Mouse (Mus musculus) lung, embryonic 16.5 days (tissue): ENCODE measurements around the gene Ccdc8. TPM values are rescaled to one million over a fixed set of nuclear protein-coding genes. Genes with fewer than 3 reads are reported as not detected.

Source experiments
- ATAC-seq: fragments of 200-750 bp; cut with Nextera tagmentation; 2 replicates; pipeline ENCODE4 v1.8.0; 2017; ENCODE audit warnings: low read depth, mild to moderate bottlenecking, moderate library complexity
- H3K27ac ChIP-seq: fragments of 300-500 bp; sonication (generic); 2 replicates; pipeline ENCODE4 v1.5.1; 2014; ENCODE audit warnings: mild to moderate bottlenecking, control low read depth, low read length
- H3K27me3 ChIP-seq: fragments of 300-500 bp; sonication (generic); 2 replicates; pipeline ENCODE4 v1.6.1; 2014; ENCODE audit warnings: low read depth, low read length, mixed read lengths; ENCODE audit not compliant: control insufficient read depth, insufficient read depth
- H3K36me3 ChIP-seq: fragments of 300-500 bp; sonication (generic); 2 replicates; pipeline ENCODE4 v1.6.1; 2014; ENCODE audit warnings: low read length; ENCODE audit not compliant: control insufficient read depth, insufficient read depth
- H3K4me1 ChIP-seq: fragments of 300-500 bp; sonication (generic); replicated peaks from 2 replicates; pipeline ENCODE4 v1.6.1; 2014; ENCODE audit warnings: low read length, mixed read lengths; ENCODE audit not compliant: control insufficient read depth, insufficient read depth
- H3K4me2 ChIP-seq: fragments of 300-500 bp; sonication (generic); 2 replicates; pipeline ENCODE4 v1.6.1; 2014; ENCODE audit warnings: low read depth, low read length, control low read depth
- H3K4me3 ChIP-seq: fragments of 300-500 bp; sonication (generic); 2 replicates; pipeline ENCODE4 v1.5.1; 2014; ENCODE audit warnings: mild to moderate bottlenecking, low read length, control low read depth
- H3K9ac ChIP-seq: fragments of 300-500 bp; sonication (generic); 2 replicates; pipeline ENCODE4 v1.6.1; 2014; ENCODE audit warnings: low read length, control low read depth
- H3K9me3 ChIP-seq: fragments of 300-500 bp; sonication (generic); 2 replicates; pipeline ENCODE4 v1.6.1; 2016; ENCODE audit warnings: low read length; ENCODE audit not compliant: control insufficient read depth
- WGBS: fragments of 180-500 bp; shearing (Covaris S2); extraction: QIAGEN DNeasy Blood & Tissue Kit; methylation state at CpG from one replicate; pipeline ENCODE4 v1.1.7; 2014; 5-methylcytosine and 5-hydroxymethylcytosine counted together
- polyA plus RNA-seq: library from polyadenylated mRNA; unstranded; fragments of >200 nt; fragmentation: Nextera tagmentation; extraction: Ambion mirVana; gene quantifications from 2 replicates; pipeline ENCODE4 v1.2.1, GENCODE M21; 2015

The Ccdc8 gene
- polyA plus RNA-seq, 1 experiment from 2014 or later = 43.8 TPM

GRCm38 (mm10) chr7:17017036-17017435 lies 24.5 kb downstream of the Ccdc8 start:
- peak overlapping the region; percentile 53; the same call in 1 of the 2 replicates for H3K27ac ChIP-seq
- ATAC-seq = peak; percentile 94

GRCm38 (mm10) chr7:17017921-17018320 lies 25.4 kb downstream of the Ccdc8 start:
- ATAC-seq = no peak
- WGBS = 79% methylated on average over 2 of the region's 2 CpGs
- Histone ChIP-seq H3K36me3 (peaks cover 56% of the 10 kb centered on the region), H3K4me1 (peaks cover 5% of the 10 kb centered on the region; the same call in 1 of the 2 replicates), H3K27ac (peak overlapping the region; percentile 53; the same call in 1 of the 2 replicates), H3K4me2 (no peak overlapping the region), H3K27me3 (no peaks in the 10 kb centered on the region), H3K9ac (no peak overlapping the region), H3K4me3 (no peak overlapping the region), H3K9me3 (no peaks in the 10 kb centered on the region)

More at GRCm38 (mm10) chr7:17017036-17017435, 24.5 kb downstream of the Ccdc8 start:
- Histone ChIP-seq H3K27me3 (no peaks in the 10 kb centered on the region), H3K9ac (no peak overlapping the region), H3K4me1 (peaks cover 5% of the 10 kb centered on the region; the same call in 1 of the 2 replicates), H3K4me2 (no peak overlapping the region), H3K9me3 (no peaks in the 10 kb centered on the region), H3K36me3 (peaks cover 61% of the 10 kb centered on the region), H3K4me3 (no peak overlapping the region)
- WGBS = 35% methylated on average over 1 of the region's 1 CpGs

GRCm38 (mm10) chr7:17019426-17020166 lies 27.1 kb downstream of the Ccdc8 start:
- Histone ChIP-seq H3K4me1 (peaks cover 21% of the 10 kb centered on the region), H3K4me2 (no peak overlapping the region), H3K4me3 (no peak overlapping the region), H3K27ac (no peak overlapping the region), H3K36me3 (peaks cover 42% of the 10 kb centered on the region), H3K9me3 (no peaks in the 10 kb centered on the region), H3K9ac (no peak overlapping the region), H3K27me3 (no peaks in the 10 kb centered on the region)
- ATAC-seq = no peak
- WGBS = 76% methylated on average over 7 of the region's 7 CpGs

GRCm38 (mm10) chr7:17022176-17022575 lies 29.7 kb downstream of the Ccdc8 start:
- Histone ChIP-seq H3K4me1 (peaks cover 45% of the 10 kb centered on the region), H3K4me2 (no peak overlapping the region), H3K9ac (no peak overlapping the region), H3K27ac (no peak overlapping the region), H3K9me3 (no peaks in the 10 kb centered on the region), H3K36me3 (peaks cover 28% of the 10 kb centered on the region), H3K4me3 (no peak overlapping the region), H3K27me3 (no peaks in the 10 kb centered on the region)
- no peak for ATAC-seq
- 92% methylated on average over 15 of the region's 15 CpGs for WGBS

- ATAC-seq = no peak
- Histone ChIP-seq H3K9me3 (no peaks in the 10 kb centered on the region), H3K27ac (peak overlapping the region; percentile 89), H3K9ac (peak overlapping the region; percentile 36; the same call in 1 of the 2 replicates), H3K4me2 (peak overlapping the region; percentile 8), H3K27me3 (no peaks in the 10 kb centered on the region), H3K4me1 (peaks cover 42% of the 10 kb centered on the region), H3K36me3 (peaks cover 28% of the 10 kb centered on the region), H3K4me3 (no peak overlapping the region)
- WGBS = 60% methylated on average over 4 of the region's 4 CpGs
These were observed 31.2 kb downstream of the Ccdc8 start for GRCm38 (mm10) chr7:17023701-17024100.

GRCm38 (mm10) chr7:17024141-17024540 lies 31.6 kb downstream of the Ccdc8 start:
- peak; percentile 24; the same call in 1 of the 2 replicates for ATAC-seq
- WGBS = 68% methylated on average over 6 of the region's 6 CpGs
- Histone ChIP-seq H3K4me1 (peaks cover 42% of the 10 kb centered on the region), H3K9me3 (no peaks in the 10 kb centered on the region), H3K4me2 (peak overlapping the region; percentile 8), H3K4me3 (no peak overlapping the region; the same call in 1 of the 2 replicates), H3K36me3 (peaks cover 25% of the 10 kb centered on the region), H3K9ac (peak overlapping the region; percentile 46), H3K27ac (peak overlapping the region; percentile 89), H3K27me3 (no peaks in the 10 kb centered on the region)

- Histone ChIP-seq H3K4me1 (peaks cover 42% of the 10 kb centered on the region), H3K27ac (peak overlapping the region; percentile 89), H3K27me3 (no peaks in the 10 kb centered on the region), H3K9ac (peak overlapping the region; percentile 46), H3K4me2 (peak overlapping the region; percentile 25), H3K36me3 (peaks cover 21% of the 10 kb centered on the region), H3K4me3 (peak overlapping the region; percentile 5; the same call in 1 of the 2 replicates), H3K9me3 (no peaks in the 10 kb centered on the region)
- no peak for ATAC-seq
- WGBS = 57% methylated on average over 10 of the region's 10 CpGs
These were observed 32.5 kb downstream of the Ccdc8 start for GRCm38 (mm10) chr7:17024814-17025504.

- H3K4me3 ChIP-seq = no peak overlapping the region
- ATAC-seq = no peak
- no peaks in the 10 kb centered on the region for H3K27me3 ChIP-seq
- WGBS = 54% methylated on average over 4 of the region's 4 CpGs
- peak overlapping the region; percentile 25 for H3K4me2 ChIP-seq
- H3K36me3 ChIP-seq = peaks cover 19% of the 10 kb centered on the region
- H3K9ac ChIP-seq = peak overlapping the region; percentile 46
- peaks cover 42% of the 10 kb centered on the region for H3K4me1 ChIP-seq
- no peaks in the 10 kb centered on the region for H3K9me3 ChIP-seq
- peak overlapping the region; percentile 89 for H3K27ac ChIP-seq
These were observed 33.0 kb downstream of the Ccdc8 start for GRCm38 (mm10) chr7:17025505-17025894.
